10 mouse cellular contexts compared by ENCODE assay signal in the genomic region with DNA sequence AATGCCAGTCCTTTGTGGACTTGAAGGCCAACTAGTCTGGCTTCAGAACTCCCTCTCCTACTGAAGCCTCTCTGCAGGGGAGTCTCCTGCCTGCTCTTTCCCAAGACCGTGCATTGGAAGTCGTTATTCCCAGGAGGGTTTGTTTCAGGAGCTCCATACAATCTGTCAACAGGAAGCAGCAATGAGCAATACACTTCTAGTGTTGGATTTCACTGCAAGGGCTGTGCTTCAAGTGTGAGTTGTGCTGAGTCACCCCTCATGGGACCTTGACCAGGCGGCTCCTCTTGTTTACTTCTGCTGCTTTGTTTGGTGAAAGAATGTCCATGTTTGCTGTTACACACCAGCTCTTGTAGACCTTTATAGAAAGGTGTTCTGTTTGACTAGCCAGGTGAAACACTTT. TPM values are rescaled to one million over a fixed set of nuclear protein-coding genes. Genes with fewer than 3 reads are reported as not detected.
A peak's percentile ranks its signal among the peaks of the same experiment; 100 is the strongest.
DNase-seq lines count a peak whose midpoint lies in the region; ATAC-seq and TF ChIP-seq lines count a peak whose summit lies in the region.
"Had no signal": no experiment of that assay in that cellular context is flagged by ENCODE, and none has a peak within 500 bp of the region (broad histone marks: within the 10 kb centered on the region; RNA-seq: fewer than 3 reads in every experiment).

No protein-coding gene starts in this region.

- H3K4me1 ChIP-seq in megakaryocyte, embryonic 14.5 days, result peaks cover 52% of the 10 kb centered on the region
- H3K4me1 ChIP-seq in liver, postnatal 0 days (ENCODE audit: insufficient read depth), result peaks cover 38% of the 10 kb centered on the region
- H3K4me1 ChIP-seq in hindbrain, embryonic 11.5 days (replicated peaks; ENCODE audit: control insufficient read depth, insufficient read depth, low read length), result no peaks in the 10 kb centered on the region

- H3K9me3 ChIP-seq in megakaryocyte, embryonic 14.5 days, result peaks cover 8% of the 10 kb centered on the region; the same call in 1 of the 2 replicates
- no peaks in the 10 kb centered on the region for H3K9me3 ChIP-seq in liver, postnatal 0 days (ENCODE audit: low read length)
- H3K9me3 ChIP-seq in hindbrain, embryonic 11.5 days (ENCODE audit: control insufficient read depth, low read length), result no peaks in the 10 kb centered on the region

- H3K9ac ChIP-seq in liver, postnatal 0 days (replicated peaks), result no peak overlapping the region
- no peak overlapping the region for H3K9ac ChIP-seq in hindbrain, embryonic 11.5 days (ENCODE audit: low read depth, low read length)

- intact Hi-C loops in heart, postnatal 10 days (cut with DNase I), result no loop called here

- H3K27me3 ChIP-seq in megakaryocyte, embryonic 14.5 days (replicated peaks), result no peaks in the 10 kb centered on the region
- H3K27me3 ChIP-seq in liver, postnatal 0 days (ENCODE audit: insufficient read depth, low read length), result no peaks in the 10 kb centered on the region
- no peaks in the 10 kb centered on the region for H3K27me3 ChIP-seq in hindbrain, embryonic 11.5 days (ENCODE audit: control insufficient read depth, insufficient read depth, low read length)

- H3K36me3 ChIP-seq in megakaryocyte, embryonic 14.5 days (replicated peaks; ENCODE audit: low read length), result peaks cover 3% of the 10 kb centered on the region
- H3K36me3 ChIP-seq in liver, postnatal 0 days (replicated peaks; ENCODE audit: insufficient read depth, low read length), result no peaks in the 10 kb centered on the region
- no peaks in the 10 kb centered on the region for H3K36me3 ChIP-seq in hindbrain, embryonic 11.5 days (ENCODE audit: control insufficient read depth, insufficient read depth, low read length)

- ATAC-seq in megakaryocyte, adult 5-6 weeks (ENCODE audit: poor library complexity, severe bottlenecking), result no peak
- 0 out of 2 replicates have a peak, but pooled peaks have one; percentile 28 for ATAC-seq in granulocyte monocyte progenitor cell, adult 5-6 weeks (replicated peaks; ENCODE audit: poor library complexity, severe bottlenecking)
- ATAC-seq in liver, postnatal 0 days, result peak; percentile 81
- no peak for ATAC-seq in hindbrain, embryonic 11.5 days (ENCODE audit: low FRiP score)
- no peak for ATAC-seq in megakaryocyte-erythroid progenitor cell, adult 5-6 weeks (replicated peaks; ENCODE audit: low FRiP score, low TSS enrichment, poor library complexity, severe bottlenecking)

- peak; percentile 76 for TF ChIP-seq EP300 in liver, postnatal 0 days (IDR thresholded peaks at IDR 0.05; ENCODE audit: low read depth)

- 0 out of 2 replicates have a peak overlapping the region, but pooled peaks have one; percentile 3 for H3K4me2 ChIP-seq in liver, postnatal 0 days (ENCODE audit: low read depth, low read length)
- no peak overlapping the region for H3K4me2 ChIP-seq in hindbrain, embryonic 11.5 days (replicated peaks; ENCODE audit: low read depth, low read length)

- peak overlapping the region; percentile 24 for H3K4me3 ChIP-seq in megakaryocyte, embryonic 14.5 days (replicated peaks)
- no peak overlapping the region for H3K4me3 ChIP-seq in liver, postnatal 0 days (ENCODE audit: low read depth, low read length)
- H3K4me3 ChIP-seq in hindbrain, embryonic 11.5 days (ENCODE audit: low read depth, low read length), result no peak overlapping the region
- H3K4me3 ChIP-seq: layer of hippocampus, adult 2 months had no signal

- peak; percentile 69 for DNase-seq in liver, postnatal 0 days
- DNase-seq in hindbrain, embryonic 11.5 days (ENCODE audit: low spot score), result no peak
- DNase-seq in heart, postnatal 10 days, result no peak
- DNase-seq in thymus, adult 18-20 months, result no peak
- DNase-seq: gastrocnemius, postnatal 14 days had no signal

- WGBS in liver, postnatal 0 days (ENCODE audit: insufficient replicate concordance), result 16% methylated on average over 3 of the region's 3 CpGs
- WGBS in hindbrain, embryonic 11.5 days, result 30% methylated on average over 3 of the region's 3 CpGs

- peak overlapping the region; percentile 88 for H3K27ac ChIP-seq in liver, postnatal 0 days (ENCODE audit: low read depth)
- no peak overlapping the region for H3K27ac ChIP-seq in hindbrain, embryonic 11.5 days (ENCODE audit: low read depth, low read length)
- H3K27ac ChIP-seq: layer of hippocampus, adult 2 months had no signal

- no peak for TF ChIP-seq CTCF in liver, postnatal 0 days (IDR thresholded peaks at IDR 0.05; ENCODE audit: low read depth)

RNA-seq across cellular contexts. Expression of a gene that starts 18.5 kb away (rescaled TPM):
- polyA plus RNA-seq in megakaryocyte, embryonic 14.5 days (2012; ENCODE audit: insufficient read depth, low replicate concordance), result 2.9 TPM in 1 of 2 replicates, not detected in the other
- total RNA-seq in megakaryocyte, adult 5-6 weeks (2015), result 34.7 and 35.2 TPM in 2 replicates
- total RNA-seq in megakaryocyte, adult 5-6 weeks (2017), result 45.2 and 50.9 TPM in 2 replicates
- total RNA-seq in granulocyte monocyte progenitor cell, adult 5-6 weeks (2014; fragmentation: Nextera tagmentation), result 71.1 and 85.6 TPM in 2 replicates
- total RNA-seq in granulocyte monocyte progenitor cell, adult 5-6 weeks (2017), result 155 and 169 TPM in 2 replicates
- 35.7 and 38.9 TPM in 2 replicates for polyA plus RNA-seq in liver, postnatal 0 days (2015; fragmentation: Nextera tagmentation; extraction: Ambion mirVana)
- polyA plus RNA-seq in hindbrain, embryonic 11.5 days (2014; fragmentation: Nextera tagmentation; extraction: Ambion mirVana), result 110 and 113 TPM in 2 replicates
- 91.9 and 100 TPM in 2 replicates for total RNA-seq in megakaryocyte-erythroid progenitor cell, adult 5-6 weeks (2014; fragmentation: Nextera tagmentation)
- total RNA-seq in megakaryocyte-erythroid progenitor cell, adult 5-6 weeks (2017), result 177 and 213 TPM in 2 replicates
- 10 to 100 TPM; 40.1 to 41.0 TPM for total RNA-seq in heart, postnatal 10 days (2021)

Comparison
In these comparisons a context has a peak if more than half of its experiments do, and no peak if none do; other contexts are left out.
1. ATAC-seq: peak in granulocyte monocyte progenitor cell, adult 5-6 weeks (single experiment) and liver, postnatal 0 days (single experiment); none in megakaryocyte, adult 5-6 weeks (single experiment), hindbrain, embryonic 11.5 days (single experiment) and megakaryocyte-erythroid progenitor cell, adult 5-6 weeks (single experiment).